ENCODE assay signal across 10 mouse cellular contexts in the genomic region with DNA sequence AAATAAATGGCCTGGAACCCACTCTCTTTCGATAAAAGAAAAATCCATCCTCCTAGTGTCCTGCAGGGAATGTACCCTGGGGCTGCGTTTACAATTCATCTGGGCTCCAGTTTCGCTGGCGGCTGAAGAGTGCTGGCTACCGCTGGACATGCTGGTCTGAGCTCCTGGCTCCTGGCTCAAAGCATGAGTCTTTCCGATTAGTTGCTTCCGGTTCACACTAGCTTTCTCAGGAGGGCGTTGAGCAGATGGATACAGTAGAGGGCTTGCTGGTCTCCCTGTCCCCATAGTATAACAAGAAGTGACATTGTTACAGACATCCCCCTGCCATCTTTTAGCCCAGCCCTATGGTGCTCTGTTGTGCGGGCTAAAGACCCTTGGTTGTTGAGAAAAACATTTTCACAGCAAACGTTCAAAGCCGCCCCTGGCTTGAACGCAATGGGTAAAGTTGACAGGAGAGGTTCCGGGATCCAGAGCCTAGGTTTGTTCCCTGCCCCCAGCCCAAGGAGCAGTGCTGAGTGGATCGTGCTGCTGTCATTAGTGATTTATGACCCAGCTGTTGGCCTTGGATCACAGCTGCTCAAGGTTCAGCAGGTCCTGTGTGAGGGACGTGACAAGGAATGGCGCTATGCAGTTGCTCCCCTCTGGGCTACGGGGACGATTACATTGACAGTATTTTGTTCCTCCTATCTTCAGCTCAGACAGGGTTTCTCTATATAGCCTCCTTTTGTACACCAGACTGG. TPM values are rescaled to one million over a fixed set of nuclear protein-coding genes. Genes with fewer than 3 reads are reported as not detected.
DNase-seq lines count a peak whose midpoint lies in the region; ATAC-seq lines count a peak whose summit lies in the region.
"Had no signal": no experiment of that assay in that cellular context is flagged by ENCODE, and none has a peak within 500 bp of the region (broad histone marks: within the 10 kb centered on the region; RNA-seq: fewer than 3 reads in every experiment).

No protein-coding gene starts in this region.

- H3K9ac ChIP-seq in heart, embryonic 15.5 days, result no peak overlapping the region
- no peak overlapping the region for H3K9ac ChIP-seq in heart, embryonic 12.5 days
- H3K9ac ChIP-seq in liver, embryonic 11.5 days (ENCODE audit: low read depth, low read length), result no peak overlapping the region

- H3K4me3 ChIP-seq in heart, embryonic 15.5 days, result no peak overlapping the region
- no peak overlapping the region for H3K4me3 ChIP-seq in heart, embryonic 12.5 days
- no peak overlapping the region for H3K4me3 ChIP-seq in liver, embryonic 11.5 days (ENCODE audit: low read depth, low read length)

- H3K4me1 ChIP-seq in heart, embryonic 15.5 days (replicated peaks), result no peaks in the 10 kb centered on the region
- no peaks in the 10 kb centered on the region for H3K4me1 ChIP-seq in heart, embryonic 12.5 days (replicated peaks)
- no peaks in the 10 kb centered on the region for H3K4me1 ChIP-seq in liver, embryonic 11.5 days (replicated peaks; ENCODE audit: control insufficient read depth, insufficient read depth, low read length)

- H3K9me3 ChIP-seq in heart, embryonic 15.5 days (replicated peaks), result no peaks in the 10 kb centered on the region
- no peaks in the 10 kb centered on the region for H3K9me3 ChIP-seq in heart, embryonic 12.5 days (replicated peaks)
- H3K9me3 ChIP-seq in liver, embryonic 11.5 days (ENCODE audit: control insufficient read depth, low read length), result no peaks in the 10 kb centered on the region

- no peak overlapping the region for H3K27ac ChIP-seq in heart, embryonic 15.5 days
- no peak overlapping the region for H3K27ac ChIP-seq in heart, embryonic 12.5 days (ENCODE audit: poor library complexity, severe bottlenecking)
- H3K27ac ChIP-seq in liver, embryonic 11.5 days (ENCODE audit: low read depth, low read length), result no peak overlapping the region

- H3K36me3 ChIP-seq in heart, embryonic 15.5 days, result no peaks in the 10 kb centered on the region
- H3K36me3 ChIP-seq in heart, embryonic 12.5 days, result no peaks in the 10 kb centered on the region
- H3K36me3 ChIP-seq in liver, embryonic 11.5 days (ENCODE audit: control insufficient read depth, insufficient read depth, low read length), result no peaks in the 10 kb centered on the region

- 52% methylated on average over 18 of the region's 18 CpGs for WGBS in heart, embryonic 15.5 days
- 62% methylated on average over 18 of the region's 18 CpGs for WGBS in heart, embryonic 12.5 days
- WGBS in liver, embryonic 11.5 days, result 64% methylated on average over 18 of the region's 18 CpGs

- no peak for ATAC-seq in heart, embryonic 15.5 days (replicated peaks; ENCODE audit: insufficient number of reproducible peaks, insufficient read depth, low FRiP score, low read depth)
- ATAC-seq in heart, embryonic 12.5 days (ENCODE audit: insufficient number of reproducible peaks, low FRiP score), result no peak
- no peak for ATAC-seq in liver, embryonic 11.5 days (replicated peaks; ENCODE audit: low FRiP score)

- peak; percentile 4 to 13 for DNase-seq in adrenal gland, postnatal 4 days (ENCODE audit: low spot score in 2 of 2)
- DNase-seq in kidney, adult 18-20 months, result peak; percentile 40
- DNase-seq in skeletal muscle tissue, adult 2 months (ENCODE audit: low read depth, low spot score), result peak; percentile 20
- DNase-seq in frontal cortex, adult 2 months (ENCODE audit: extremely low spot score in 1 of 2, low spot score in 1 of 2), result no peak
- DNase-seq in thymus, postnatal 4 days, result no peak
- no peak for DNase-seq in liver, embryonic 11.5 days (ENCODE audit: low spot score)
- DNase-seq: cerebellum, adult 11-12 months had no signal

- H3K4me2 ChIP-seq in heart, embryonic 15.5 days, result peak overlapping the region; percentile 21; the same call in 1 of the 2 replicates
- no peak overlapping the region for H3K4me2 ChIP-seq in heart, embryonic 12.5 days
- no peak overlapping the region for H3K4me2 ChIP-seq in liver, embryonic 11.5 days

- no peaks in the 10 kb centered on the region for H3K27me3 ChIP-seq in heart, embryonic 15.5 days
- H3K27me3 ChIP-seq in heart, embryonic 12.5 days (replicated peaks), result no peaks in the 10 kb centered on the region
- H3K27me3 ChIP-seq in liver, embryonic 11.5 days (replicated peaks; ENCODE audit: control insufficient read depth, insufficient read depth, low read length), result no peaks in the 10 kb centered on the region
- H3K27me3 ChIP-seq: CH12.LX had no signal

RNA-seq across cellular contexts. Expression of a gene that starts 30.4 kb away (rescaled TPM):
- polyA plus RNA-seq in heart, embryonic 15.5 days (2015; fragmentation: Nextera tagmentation; extraction: Ambion mirVana), result 9.4 and 12.6 TPM in 2 replicates
- 16.1 and 17.3 TPM in 2 replicates for polyA plus RNA-seq in heart, embryonic 12.5 days (2016; fragmentation: Nextera tagmentation; extraction: Ambion mirVana)
- total RNA-seq in adrenal gland, postnatal 4 days (2021), result 10 to 100 TPM; 78.9 to 84.0 TPM
- 33.5 and 35.3 TPM in 2 replicates for polyA plus RNA-seq in frontal cortex, adult 2 months (2012; rRNA removed)
- 18.1 and 22.9 TPM in 2 replicates for polyA plus RNA-seq in liver, embryonic 11.5 days (2014; fragmentation: Nextera tagmentation; extraction: Ambion mirVana)

Comparison
In these comparisons a context has a peak if more than half of its experiments do, and no peak if none do; other contexts are left out.
1. DNase-seq: peak in adrenal gland, postnatal 4 days (2 of 2), kidney, adult 18-20 months (single experiment) and skeletal muscle tissue, adult 2 months (single experiment); none in frontal cortex, adult 2 months (0 of 2), thymus, postnatal 4 days (single experiment) and liver, embryonic 11.5 days (single experiment).